Mouse (Mus musculus) right cerebral cortex, postnatal 10 days (tissue): ENCODE measurements around the gene Naa38.
A peak's percentile ranks its signal among the peaks of the same experiment; 100 is the strongest.

Experiments used
- DNase-seq, 2 experiments: peaks; one replicate each; pipeline ENCODE4 v3.0.0; 2021; ENCODE audit warnings: low spot score in 2 of 2

The Naa38 gene

DNA sequence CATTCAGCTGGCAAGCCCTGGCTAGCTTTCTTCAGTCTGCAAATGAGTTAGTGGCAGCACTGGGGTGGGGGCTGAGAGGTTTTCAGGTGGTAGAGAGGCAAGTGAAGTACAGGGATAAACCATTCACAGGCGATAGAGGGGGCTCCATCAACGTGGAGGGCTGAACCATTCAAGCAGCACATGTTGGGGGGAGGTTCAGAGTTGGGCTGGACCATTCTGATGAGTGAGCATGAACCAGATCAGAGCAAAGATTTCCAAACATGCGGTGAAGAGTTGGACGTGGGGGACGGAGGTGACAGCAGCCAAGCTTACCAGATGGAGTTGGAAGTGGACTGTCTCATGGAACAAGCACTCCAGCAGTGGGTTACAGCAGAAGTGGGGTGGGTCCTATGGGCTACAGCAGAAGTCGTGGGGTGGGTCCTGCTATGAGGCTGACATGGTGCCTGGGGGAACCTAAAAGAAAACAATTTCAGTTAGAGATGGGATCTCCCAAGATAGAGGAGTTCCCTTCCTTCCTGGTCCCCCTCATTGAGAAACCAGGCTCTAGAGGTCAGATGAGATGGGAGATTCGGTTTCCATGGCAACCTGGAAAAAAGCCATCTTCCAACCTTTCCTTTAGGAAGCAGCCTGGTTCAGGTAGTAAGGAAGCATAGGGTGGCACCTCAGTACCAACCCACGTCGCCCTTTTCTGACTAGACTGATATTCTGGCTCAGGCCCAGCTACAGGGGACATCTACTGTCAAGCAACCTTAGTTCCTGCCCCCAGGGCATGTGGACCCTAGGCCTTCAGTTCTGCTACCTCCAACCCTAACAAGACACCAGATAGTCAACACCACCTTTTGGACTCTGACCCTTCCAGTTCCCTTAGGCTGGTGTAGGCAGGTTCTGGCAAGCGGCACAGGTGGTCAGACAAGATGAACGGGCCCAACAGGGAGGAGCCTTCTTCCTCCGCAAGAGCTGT, 18.2 kb downstream of the Naa38 start, which contains the start of gene Kdm6b:
Gene Kdm6b (minus strand): TSS at position 455 of the 961 bp plus-strand sequence.
- DNase-seq, result peak; percentile 82 to 88

DNA sequence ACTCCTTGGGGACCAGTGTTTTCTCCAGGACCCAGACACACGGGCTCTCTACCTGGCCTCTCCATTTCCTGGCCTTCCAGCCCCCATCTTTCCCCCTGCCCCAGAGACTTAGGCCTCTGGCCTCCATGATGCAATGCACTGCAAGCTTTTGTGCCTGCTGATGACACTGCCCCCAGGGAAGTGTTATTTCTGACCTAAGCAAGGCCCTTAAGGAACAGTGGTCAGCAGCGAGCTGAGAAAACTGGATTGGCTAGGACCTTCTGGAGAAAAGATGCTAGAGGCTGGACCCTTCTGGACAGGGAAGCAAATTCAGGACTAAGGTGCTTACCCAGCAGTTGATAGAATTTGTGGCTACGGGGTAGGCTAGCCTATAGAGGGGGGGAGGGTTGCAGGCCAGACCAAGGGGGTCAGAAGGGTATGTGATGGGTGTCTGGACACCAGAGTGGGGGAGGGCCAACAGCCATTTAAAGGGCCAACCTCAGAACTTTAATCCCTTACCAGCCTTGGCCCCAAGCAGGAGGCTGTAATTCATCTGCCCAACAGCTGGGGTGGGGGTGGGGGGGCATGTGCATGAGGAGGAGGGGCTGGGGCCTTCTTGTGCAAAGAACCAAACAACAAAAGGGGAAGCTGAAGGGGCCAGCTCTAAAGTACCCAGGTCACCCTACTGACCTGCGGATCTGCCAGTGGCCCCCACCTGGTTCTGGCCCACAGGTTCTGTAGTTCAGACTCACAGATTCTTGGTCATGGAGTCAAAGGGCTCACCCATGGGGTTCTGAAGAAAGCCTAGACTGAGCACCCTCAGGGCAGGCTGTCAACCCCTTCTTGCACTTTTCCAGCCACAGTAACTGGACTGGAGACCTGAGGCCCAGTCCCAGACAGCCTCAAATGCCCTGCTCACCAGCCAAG, 19.4 kb downstream of the Naa38 start:
- DNase-seq, result peak; percentile 25 to 42

DNA sequence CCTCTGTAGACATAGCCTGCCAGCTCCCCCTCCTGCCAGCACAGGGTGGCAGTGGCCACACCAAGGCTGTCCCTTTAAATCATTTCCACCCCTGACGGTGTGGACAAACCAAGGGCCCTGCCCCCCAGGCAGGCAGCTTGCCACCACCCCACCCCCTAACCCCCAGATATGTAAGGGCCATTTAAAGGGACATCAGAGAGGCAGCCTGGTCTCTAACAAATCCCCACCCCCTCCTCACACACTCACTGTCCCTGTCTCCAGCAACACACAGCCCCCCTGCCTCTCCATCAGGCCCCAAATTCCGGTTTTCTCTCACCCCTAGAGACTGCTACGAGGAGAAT, 20.0 kb downstream of the Naa38 start:
- DNase-seq, result peak; percentile 77 to 86

DNA sequence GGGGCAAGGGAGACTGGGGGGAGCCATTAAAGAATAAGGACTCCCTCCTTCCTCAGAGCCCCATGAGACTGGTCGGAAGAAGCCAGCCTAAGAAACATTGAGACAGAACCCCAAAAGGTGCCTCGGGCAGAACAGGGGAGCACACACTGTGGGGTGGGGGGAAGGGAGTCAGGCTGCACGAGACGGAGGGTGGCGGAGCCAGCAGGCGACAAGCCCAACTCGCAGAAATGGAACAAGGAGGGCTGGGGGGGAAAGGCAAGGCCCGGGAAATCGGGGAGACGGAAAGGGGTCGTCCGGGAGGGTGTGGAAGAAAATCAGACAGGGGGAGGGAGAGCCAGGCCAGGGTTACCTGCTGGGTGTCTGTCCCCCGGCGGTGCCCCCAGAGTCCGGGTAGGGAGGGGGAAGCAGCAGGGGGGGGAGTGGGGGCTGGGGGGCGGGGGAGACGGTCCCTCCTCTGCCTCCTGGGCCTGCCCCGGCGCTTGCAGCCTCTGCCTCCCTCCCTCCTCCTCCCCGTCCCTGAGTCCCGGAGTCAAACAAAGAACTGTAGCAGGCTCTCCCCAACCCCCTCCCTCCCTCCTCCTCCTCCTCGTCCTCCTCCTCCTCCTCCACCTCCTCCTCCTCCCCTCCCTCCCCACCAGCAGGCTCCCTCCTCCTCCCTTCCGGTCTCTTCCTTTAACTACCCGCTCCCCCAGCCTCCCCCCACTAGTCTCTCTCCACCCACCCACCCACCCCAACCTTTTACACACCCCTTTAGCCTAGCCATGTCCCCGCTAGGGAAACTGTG, 20.6 kb downstream of the Naa38 start:
- peak; percentile 77 to 83 for DNase-seq

DNA sequence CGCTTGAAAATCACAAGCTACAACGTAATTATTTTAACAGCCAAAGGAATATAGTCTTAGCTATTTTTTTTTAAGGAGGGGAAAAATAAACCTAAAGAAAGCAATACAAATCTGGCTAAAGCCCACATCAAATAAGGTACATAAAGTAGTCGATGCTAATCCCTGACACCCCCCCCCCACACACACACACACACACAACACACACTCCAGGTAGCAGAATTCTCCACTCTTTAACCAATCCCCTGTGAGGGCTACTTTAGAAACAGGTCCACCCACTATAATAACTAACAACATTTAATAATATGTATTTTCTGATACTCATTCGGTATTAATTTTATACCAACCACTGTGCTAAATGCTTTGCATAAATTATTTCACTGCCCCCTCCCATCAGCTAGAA, 21.2 kb downstream of the Naa38 start:
- no peak for DNase-seq

DNA sequence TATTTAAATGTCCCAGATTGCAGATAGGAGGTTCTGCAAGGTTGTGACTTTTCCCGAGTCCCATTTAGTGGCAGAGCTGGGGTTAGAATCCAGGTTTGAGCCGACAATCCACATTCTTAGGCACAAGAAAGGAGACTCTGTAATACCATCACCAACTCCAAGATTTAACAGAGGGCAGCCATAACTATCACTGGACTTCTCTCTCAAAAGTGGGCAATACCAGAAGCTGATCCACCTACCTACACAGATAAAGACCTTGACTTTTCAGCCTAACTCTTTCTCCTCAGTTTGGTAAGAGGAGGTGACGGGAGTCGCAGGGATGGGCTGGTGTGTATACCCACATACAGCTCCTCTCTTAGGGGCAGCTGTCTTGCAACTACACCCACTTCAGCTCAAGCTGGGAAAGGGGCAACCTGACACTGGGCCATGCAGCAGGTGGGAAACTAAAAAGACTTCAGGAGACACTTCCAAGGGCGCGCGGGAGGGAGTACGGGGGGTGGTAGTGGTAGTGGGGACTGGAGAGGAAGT, 21.7 kb downstream of the Naa38 start:
- no peak for DNase-seq

DNA sequence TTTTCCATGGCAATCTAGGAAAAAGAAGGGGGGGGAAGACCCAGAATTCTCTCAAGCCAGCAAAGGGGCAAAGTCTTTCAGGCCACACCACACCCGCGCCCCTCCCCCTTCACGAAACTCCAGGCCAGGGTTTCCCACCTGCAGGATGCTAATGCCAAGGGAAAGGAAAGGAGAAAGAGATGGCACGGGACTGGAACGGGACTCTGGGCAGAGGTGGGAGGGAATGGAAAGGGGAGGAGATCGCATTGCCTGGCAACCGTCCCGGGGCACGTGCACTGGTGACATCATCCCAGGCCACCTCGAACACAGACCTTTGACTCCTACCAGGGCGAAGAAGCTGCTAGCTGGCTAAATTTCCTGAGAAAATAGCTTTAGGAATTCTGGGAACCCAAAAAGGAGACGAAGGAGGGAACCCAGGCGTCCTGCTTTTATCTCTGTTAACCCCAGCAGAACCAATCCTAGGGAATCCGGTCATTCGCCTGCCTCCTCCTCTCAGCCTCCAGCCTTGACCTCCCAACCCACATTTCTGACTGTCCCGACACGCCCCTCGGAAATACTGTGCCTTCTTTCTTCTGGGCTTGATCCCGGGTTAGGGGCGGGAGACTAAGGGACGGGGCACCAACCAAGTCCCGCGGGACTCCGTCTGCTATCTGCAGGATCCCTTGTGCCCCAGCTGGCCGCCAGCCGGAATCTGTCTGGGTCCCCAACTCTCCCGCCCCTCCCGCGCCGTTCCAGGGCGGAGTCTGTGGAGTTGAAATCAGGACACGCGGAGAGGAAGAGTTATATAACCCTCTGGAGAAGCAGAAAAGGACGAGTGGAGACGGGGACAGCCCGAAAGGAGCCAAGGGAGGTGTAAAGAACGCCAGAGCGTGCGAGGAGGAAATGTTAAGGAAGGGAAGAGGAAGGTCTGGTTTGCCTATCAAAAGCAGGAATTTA, 22.4 kb downstream of the Naa38 start:
- peak; percentile 96 to 97 for DNase-seq

DNA sequence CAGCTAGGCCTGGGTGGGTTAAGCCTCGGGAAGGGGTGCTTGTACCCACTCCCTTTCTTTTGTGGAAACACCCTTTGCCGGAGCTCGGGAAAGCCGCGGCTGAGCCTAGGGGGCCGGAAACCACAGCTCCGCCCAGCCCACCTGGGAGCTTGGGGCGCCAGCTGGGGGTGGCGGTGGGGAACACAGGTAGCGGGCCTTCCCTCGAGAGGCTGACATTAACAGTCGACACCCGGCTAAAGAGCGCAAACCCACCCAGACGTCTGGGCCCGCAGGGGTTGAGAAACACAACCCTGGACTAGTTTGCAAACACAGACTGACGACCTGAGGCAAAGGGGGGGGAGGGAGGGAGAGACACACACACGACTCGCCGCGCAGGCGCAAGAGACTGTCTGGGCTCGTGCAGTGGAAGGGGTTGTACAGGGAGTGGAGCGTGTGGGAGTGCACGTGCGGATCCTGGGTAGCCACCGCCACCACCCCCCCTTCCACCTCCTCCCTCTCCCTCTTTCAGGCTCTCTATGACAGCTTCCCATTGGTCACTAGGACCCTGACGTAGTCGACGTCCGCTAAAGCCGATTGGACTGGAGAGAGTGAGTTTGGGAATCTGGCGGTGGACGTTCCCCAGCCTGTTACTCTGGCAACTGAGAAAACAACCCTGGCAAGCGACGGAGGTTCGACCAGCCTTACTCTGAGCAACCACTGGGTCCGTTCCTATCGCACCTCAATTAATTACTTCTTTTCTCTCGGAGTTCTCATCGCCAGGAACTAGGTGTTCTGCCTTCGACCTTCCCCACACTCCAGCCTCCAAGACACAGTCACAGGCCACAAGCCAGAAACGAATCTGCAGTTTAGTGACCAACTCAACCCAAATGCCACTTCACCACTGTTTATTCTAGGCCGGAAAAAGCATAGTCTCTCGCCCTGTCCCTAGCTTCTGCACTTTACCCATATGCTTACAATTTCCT, 23.5 kb downstream of the Naa38 start:
- DNase-seq, result peak; percentile 97 to 99

DNA sequence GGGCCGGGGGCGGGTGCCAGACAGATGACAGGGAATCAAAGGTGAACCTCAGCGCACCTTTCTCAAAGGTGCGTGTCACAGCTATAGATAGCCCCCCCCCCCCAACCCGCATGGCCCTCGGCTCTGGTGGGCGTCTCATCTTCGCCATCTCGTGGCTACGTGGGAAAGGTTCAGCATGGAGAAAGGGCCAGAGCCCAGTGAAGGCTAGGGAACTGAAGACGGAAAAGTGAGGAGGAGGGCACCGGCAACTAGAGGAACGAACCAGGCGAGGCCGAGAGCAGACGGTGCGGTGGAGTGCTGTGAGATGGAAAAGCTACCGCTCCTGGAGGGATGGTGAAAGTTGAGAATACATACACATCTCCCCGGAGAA, 24.1 kb downstream of the Naa38 start:
- peak; percentile 69 to 72 for DNase-seq

DNA sequence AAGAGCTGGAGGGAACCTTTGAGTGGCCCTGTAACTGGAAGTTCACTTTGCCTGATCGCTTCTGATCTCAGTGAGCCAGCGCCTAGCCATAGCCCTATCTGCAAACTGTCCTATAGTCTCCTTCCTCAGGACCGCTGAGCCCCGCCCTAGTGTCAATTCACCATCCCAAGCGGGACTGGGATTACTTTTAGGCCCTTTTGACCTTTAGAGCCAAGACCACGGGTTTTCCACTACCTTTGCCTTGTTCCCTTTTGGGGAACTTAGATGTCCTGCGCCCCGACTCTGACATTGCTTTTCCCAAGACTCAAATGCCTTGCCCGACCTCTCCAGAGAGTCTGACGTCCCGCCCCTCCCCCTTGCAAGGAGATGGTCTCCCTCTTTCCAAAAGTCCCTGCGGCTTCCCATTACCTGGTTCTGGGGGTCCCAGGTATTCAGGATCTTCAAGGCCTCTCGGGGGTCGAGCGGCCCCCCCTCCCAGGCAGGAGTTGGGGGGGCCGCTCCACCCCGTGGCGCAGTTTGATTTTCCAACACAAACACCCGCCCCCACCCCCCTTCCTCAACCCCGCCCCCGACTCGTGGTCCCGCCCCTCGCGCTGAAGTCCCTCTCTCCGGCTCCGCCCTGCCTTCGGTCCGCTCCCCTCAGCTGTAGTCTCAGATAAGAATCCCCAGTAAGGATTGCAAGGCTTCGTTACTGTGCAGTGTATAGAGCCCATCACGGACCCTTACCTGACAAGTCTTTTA, 24.7 kb downstream of the Naa38 start:
- peak; percentile 50 to 60 for DNase-seq

DNA sequence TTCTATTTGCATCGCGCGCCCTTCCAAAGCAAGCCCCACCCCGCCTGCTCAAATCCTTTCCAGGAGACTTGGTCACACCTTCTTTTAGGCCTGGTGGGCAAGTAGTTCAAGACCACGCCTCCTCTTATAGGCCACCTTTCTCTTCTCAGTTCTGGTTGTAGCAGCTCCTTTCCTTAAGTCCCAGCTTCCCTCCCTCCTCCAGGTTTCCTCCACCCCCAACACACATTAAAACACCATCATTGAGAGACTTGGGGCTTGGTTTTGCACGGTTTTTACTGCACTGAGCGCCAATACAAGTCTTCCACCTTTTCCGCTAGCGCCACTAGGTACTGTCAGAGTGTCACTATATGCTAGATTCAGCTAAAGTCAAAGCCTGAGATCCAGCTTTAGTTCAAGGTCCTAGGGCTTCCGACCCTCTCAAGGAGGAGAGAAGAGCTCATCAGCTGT, 25.3 kb downstream of the Naa38 start:
- DNase-seq, result no peak

DNA sequence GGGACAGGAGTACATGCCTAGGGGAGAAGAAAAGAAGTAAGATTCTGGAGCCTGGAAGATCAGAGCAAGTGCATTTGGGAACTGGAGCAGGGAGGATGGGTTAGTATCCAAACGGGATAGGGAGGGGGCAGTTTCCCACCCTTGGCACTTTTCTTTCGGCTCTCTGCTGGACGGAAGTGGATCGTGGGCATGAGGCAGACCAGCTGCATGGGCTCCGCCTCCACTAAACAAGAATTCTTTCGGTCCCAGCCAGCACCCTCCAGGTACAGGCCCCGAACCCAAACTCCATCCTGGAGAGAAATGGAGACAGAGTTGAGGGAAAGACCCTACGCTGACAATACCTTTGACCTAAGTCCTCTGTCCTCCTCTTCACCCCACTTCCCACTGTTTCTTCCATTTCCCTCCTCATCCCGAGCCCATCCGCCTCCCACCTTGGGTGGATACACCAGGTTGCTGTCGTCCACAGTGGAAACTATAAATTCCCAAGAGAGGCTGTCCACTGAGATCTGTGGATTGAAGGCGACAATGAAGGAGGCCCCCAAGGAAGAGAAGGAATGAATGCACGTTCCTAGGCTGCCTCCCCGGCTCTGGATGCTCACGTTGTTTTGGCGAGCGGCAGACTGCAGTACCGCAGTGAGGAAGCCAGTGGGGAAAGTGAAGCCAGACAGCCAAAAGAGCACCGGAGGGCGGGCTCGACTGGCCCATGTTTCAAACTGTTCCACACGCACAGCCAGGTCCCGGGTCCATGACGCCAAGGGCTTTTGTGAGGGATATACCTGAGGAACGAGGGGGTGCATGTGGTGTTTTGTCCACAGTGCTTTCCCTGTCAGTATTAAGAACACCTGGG, 26.1 kb downstream of the Naa38 start:
- peak; percentile 28 to 29 for DNase-seq

DNA sequence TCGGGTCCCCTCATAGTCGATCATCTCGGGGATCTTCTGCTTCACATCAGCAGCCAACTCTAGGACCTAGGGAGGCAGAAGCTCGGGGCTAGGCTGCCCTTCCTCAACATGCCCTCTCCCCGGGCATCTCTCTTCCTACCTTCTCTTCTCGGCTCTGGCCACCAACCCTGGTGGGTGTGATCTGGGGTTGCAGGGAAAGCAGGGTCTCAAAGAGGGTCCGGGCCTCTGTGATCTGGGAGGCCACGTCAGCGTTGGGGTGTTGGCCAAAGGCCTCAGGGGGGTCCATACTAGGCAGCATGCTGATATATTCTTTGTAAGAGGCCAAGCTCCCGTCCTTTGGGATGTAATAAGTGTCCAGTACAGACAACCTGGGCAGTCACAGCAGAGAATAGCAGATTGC, 27.6 kb downstream of the Naa38 start:
- DNase-seq, result no peak

DNA sequence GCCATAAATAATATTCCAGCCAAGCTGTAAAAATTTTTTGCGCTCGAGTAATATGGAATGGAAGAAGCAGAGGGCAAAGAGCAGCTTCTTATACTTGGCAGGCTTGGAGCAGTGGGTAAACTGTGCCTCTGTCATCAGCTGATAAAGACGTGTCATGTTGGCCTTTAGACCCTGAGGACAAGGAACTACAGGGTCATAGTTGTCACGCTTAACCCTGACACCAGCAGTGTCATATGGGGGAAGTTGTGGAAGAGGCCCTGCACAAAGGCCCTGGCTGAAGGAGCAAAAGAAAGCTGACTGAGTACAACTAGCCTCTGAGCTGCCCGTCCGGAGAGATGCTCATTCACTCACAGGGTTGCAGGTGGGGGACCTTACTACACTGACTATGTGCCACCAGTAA, 28.6 kb downstream of the Naa38 start:
- DNase-seq, result no peak

DNA sequence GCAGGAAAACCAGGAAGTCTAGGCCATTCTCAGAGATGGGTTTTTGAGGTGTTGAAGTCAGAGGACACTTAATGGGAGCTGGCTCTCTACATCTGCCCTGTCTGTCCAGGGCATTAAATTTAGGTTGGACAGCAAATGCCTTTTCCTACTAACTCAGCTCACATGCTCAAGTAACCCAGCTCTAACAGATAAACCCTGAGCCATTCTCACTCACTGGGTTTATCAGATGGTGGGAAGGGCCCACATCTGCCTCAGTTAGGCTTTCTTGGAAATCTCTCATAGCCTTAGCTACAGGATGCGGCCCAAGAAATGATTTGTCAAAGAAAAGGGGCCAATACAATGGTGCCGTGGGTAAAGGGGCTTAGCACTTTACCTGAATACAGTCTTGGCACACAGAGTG, 31.0 kb downstream of the Naa38 start:
- DNase-seq, result no peak

DNA sequence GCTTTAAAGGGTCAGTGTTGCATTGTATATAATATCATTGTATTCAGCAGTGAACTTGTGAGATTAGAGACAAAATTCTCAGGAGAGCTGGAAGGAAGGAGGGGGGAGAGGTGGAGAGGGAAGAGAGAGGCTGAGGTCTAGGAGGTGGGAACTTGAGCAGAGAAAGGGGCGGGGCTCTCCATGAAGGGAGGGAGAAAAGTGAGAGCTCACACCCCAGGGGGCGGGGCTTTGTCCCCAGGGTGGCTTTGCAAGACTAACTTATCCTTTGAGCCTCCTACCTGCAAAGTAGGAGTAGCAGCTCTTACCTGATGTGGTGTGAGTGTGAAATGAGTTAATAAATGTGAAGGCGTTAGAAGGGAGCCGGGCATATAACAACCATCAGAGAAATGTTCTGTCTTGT, 33.5 kb downstream of the Naa38 start:
- no peak for DNase-seq

DNA sequence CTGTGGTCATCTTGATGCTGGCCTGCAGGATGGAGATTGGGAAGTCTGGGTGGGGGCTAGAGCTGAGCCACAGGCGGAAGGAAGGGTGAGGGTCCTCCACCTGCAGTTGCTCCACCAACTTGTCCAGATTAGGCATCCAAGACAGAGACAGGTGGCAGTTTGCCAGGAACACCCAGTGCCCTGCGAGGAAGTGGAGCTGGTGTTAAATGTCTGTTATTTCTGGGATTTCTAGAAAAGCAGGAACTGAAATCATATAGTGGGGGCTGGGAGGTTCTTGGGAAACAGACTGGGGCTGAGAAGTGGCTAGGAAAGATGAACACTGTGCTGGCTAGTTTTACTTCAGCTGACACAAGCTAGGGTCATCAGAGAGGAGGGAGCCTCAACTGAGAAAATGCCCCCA, 34.0 kb downstream of the Naa38 start:
- peak; percentile 46 to 61 for DNase-seq

DNA sequence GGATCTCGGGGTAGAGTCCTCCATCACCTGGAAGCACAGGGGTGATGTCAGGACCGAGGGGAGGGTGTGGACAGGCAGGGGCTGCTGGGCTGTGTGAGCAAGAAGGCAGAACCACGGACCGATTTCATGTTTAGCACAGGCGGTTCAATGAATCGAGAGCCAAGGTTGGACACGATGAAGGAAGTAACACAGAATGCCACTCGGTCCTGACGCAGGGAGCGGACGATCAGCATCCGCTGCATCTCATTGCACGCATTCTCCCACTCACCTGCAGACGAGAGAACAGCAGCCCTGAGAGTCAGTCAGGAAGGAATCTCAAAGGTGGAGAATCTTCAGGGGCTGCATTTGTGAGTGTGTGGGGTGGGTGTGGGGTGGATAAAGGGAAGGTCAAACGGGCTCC, 35.3 kb downstream of the Naa38 start:
- DNase-seq, result no peak
